Mouse (Mus musculus): Measurements from ENCODE around the gene Cadps.

Gene Cadps

DNA sequence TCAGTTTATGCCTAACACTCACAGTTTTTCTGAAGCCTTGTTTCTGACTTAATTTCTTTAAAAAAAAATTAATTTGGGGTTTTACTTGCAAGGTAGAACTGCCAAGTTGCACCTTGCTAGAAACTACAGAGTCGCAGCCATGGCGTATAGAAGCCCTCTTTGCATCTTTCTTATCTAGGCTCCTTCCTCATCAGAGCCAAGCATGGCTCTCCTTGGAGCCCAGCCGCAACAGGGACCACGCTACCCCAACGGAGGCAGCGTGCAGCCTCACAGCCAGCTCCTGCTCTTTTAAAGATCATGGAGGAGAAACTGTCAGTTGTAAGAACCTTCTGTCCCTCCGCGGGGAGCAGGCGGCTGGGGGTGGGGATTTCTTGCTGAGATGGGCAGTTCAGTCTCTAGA lies 445.0 kb downstream of the Cadps start:
- no peak for DNase-seq

DNA sequence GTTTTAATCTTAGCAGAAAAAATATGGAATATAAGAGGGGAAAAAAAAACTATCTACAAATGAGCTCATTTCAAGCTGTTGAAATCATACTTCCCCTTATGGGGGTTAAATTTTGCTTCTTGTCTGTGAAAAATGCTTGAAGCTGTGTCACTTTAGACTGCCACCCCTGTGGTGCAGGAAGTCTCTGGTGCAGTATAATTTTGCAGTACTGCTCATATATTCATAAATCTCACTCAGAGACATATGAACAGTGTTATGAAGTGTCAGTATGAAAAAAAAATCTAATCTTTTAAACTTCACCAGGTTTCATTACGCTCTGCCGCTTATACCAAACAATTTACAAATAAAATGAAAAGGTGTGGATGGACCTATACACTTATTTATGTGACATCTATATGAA lies 445.6 kb downstream of the Cadps start:
- no peak for DNase-seq

DNA sequence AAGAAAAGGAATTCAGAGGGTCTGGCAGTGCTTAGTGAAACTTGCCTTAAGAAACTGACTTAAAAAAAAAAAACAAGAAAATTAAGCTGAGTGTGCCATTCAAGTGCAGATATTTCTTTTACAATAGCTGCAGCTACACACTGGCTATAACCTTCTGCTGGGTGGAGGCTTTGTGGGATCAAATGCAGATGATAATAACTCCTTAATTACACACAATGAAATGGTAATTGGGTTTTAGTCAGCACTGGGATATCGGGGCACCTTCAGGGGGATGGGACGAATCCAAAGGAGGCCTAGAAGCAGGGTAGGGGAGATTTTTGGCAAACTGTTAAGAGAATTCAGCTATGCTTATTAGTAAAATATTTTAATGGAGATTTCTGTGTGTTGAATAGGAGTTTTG lies 447.4 kb downstream of the Cadps start:
- DNase-seq, result no peak

DNA sequence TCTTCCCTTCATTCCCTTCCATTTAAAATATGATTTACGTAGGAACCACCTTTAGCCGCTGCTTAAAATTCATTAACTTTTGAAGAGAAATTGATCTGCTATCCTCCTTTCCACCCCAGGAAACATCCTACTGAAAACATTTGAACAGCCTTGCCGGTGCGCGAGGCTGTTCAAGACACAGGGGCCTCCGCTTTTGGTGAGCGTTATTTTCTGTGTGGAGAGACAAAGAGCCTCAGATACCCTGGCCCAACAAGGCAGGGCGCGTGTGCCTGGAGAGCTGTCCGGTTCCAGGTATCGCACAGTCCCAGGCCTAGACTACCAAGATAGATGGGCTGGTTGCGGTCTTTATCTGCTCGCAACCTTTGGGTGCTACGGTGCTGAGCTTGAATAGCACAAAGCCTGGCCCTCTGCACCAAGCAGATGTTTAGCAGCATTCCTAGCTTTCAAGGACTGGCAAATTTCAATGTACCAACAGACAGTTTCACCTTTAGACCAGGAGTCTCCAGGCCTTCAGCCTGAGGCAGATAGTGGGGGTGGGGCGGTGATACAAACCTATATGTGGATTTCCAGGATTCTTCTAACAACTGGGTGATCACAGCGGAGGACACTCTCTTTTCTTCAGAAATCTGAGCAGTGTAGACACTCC lies 472.5 kb downstream of the Cadps start:
- no peak for DNase-seq

DNA sequence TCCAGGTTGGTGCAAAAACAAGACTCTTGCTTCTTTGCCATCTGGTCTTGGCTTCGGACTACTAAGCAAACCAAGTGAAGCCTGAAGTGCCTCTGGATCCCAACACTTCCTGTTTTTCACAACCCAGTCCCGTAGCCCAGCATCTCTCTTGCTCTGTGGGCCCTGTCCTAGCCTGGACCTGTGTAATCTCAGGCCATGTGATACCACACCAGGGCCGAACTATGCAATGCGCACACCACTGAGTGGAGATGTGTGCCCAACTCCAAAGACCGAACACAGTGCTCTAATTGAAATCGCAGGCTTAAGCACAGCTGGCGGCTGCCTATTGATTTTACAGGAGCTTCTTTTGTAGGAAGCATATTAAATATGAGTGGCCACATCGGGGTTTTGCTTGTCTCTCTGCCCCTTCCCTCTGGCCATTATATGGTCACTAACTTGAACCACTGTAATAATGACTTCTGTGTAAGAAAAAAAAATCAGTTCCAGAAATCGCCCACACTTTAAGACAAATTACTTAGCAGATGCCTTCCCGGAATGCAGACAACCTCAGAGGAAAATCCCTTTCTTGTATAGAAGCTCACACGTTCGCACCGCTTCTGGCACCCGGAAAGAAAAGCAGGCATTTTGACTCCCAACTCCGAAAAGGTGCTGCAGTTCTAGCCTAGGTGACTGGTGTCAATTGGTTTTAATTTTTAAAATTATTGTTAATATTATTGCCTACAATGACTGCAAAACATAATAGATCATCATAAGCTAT lies 473.4 kb downstream of the Cadps start:
- no peak for DNase-seq

DNA sequence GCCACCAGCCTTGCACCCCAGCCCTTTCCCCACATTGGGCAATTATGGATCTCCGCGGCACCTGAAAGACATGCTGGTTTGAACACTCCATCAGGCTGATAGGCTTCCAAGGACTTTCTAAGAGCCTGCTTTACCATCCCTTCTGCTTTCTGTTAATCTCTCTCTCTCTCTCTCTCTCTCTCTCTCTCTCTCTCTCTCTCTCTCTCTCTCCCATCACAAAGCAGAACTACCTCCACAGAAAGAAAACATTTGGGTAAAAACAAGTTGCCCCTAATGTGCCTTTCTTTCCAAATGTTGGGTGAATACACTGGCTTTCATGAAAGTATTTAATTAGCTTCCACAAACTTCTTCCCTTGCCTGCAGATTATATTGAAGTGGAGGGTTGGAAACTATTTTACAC lies 474.8 kb downstream of the Cadps start, which contains the start of gene Fezf2:
Fezf2 (minus strand) TSS at position 101 of the 400 bp plus-strand sequence.
- DNase-seq, result no peak

DNA sequence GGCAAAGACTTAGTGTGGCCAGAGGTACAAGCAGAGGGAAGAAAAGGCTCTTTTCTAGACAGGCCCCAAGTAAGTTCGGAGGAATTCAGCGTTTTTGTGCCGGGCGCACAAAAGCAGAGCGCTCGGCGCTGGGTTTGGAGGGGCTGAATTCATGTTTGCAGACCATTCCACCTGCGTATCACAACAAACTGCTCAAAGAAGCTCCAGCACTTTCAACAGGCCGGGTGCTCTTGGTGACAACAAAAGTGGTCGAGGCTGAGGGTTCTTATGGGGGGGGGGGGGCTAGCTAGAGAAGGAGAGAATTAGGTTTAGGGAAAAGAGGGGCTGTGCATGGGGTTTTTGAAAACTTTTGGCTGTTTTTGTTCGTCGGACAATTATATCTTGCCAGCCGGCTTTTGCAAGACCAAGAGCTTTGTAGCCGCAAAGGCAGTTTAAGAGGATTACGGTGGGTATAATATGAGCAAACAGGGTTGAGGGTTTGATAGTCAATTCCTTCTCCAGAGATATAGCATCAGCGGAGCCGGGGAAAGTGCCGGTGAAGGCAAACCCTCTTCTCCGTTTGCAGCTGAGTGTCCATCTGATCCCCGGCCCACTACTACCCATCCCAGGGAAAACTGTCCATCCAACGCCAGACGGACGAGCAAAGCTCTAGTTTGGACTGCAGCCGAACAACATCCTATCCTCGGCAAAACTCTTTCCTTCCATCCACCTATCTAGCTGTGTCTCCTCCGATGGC lies 475.8 kb downstream of the Cadps start:
- no peak for DNase-seq

DNA sequence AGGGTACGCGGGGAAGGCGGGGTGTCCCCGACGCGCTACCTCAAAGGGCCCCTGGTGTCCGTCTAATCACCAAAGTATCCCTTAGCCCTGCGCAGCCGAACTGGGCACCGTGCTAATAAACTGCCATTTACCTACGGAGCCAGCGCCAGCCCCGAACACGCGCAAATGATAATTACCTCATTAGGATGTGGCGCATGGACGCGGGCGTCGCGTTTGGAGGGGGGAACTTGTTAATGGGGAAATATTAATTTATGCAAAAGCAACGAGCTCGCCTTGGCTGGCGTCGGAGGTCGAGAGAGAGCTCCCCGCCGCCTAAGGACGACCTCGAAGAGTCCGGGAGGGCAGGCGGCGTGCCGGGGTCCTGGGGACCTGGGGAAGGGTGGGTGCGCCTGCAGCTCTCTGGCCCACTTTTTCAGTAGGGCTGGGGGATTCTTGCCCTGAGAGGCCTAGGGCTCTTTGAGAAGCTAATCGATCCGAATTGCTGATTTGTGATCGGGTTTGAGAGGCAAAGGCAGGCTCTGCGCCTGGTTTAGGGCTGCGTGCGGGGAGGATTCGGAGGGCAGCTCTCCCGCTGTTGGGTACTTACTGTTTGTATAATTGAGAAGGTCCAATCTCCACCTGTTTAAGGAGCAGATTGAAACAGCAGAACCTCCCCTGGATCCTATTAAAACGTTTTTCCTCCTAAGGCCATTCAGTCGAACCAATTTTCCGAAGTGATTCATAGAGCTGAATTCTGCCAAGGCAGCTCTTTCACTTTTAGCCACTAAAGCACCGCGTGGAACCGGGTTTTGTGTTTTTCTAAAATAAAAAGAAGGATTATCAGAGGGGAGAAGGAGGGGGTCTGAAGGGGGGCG lies 476.6 kb downstream of the Cadps start:
- DNase-seq, result no peak

DNA sequence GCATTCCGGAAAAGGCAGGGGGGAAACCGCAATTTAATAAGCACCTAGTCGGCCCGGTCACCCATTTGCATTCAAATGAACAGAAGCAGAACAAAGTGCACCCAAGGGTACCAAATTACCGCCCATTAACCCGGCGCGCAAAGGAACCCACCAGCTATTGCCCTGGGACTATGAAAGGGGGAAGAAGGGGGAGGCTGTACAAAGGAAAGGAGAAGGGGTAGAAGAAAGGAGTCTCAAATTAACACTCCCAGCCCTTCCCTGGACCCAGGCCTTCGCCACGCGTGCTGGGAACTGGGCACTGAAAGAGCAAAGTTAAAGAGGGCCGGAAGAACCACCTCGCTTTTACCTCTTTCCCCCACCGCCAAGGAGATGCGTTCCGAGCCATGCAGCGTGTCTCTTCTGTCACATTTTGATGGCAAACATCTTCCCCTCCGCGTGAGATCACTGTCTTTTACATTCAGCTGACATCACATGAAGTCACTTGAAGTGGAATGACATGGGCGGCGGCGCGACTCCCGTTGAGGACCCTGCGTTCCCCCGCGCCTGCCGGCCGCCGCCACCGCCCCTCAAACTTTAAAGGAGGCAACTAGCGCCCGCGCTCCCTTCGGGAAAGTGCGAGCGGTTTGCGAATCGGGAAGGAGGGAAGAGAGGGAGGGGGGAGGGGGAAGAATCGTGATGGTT lies 477.5 kb downstream of the Cadps start:
- DNase-seq, result no peak

DNA sequence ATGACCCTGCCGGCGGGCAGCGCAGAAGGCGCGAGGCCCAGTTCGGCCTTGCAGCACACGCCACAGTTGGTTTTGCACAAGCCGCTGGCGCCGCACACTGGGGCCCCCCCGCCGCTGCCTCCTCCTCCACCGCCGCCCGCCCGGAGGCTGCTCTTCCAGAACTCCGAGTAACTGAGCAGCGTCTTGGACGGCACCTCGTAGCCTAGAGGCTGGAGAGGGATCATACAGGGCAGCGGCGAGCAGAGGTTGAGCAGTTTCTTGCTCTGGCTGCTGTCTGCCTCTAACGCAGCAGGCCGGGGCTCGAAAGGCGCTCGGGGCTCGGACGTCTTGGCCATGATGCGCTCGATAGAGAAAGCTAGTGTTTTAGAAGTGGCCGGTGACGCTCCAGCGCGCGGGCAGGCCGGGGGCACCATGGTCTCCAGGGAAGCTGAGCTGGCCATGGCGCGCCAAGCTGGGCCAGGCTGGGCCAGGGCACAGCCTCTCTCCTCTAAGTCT lies 478.1 kb downstream of the Cadps start:
- no peak for DNase-seq

DNA sequence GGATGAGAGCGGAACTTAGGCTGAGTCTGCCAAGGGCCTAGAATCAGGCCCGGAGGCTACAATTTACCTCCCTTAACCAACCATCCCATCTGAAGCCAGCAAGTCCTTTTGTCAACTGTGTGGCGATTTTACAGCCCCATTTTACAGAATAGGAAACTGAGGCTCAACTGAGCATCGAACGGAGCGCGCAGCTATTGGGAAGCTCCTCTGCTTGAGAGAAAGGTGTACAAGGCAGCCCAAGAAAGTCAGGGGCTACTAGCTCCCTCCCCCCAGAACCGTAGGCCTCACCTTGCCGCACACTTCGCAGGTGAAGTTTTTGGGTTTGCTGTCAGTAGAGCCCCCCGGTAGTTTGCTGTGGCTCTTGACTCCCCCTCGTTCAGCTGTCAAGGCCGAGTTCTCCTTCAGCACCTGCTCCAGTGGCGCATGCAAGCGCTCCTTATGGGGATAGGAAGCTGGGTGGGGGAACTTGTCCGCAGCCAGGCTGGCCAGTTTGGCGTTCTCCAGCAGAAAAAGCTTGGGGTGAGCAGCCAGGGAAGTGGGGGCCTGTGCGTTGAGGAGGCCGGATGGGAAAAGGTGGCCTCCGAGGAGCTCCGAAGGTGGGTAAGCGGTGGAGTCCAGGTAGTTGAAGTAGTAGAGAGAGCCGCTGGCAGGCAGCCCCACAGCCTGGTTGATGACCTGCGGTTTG lies 478.7 kb downstream of the Cadps start:
- DNase-seq, result no peak

DNA sequence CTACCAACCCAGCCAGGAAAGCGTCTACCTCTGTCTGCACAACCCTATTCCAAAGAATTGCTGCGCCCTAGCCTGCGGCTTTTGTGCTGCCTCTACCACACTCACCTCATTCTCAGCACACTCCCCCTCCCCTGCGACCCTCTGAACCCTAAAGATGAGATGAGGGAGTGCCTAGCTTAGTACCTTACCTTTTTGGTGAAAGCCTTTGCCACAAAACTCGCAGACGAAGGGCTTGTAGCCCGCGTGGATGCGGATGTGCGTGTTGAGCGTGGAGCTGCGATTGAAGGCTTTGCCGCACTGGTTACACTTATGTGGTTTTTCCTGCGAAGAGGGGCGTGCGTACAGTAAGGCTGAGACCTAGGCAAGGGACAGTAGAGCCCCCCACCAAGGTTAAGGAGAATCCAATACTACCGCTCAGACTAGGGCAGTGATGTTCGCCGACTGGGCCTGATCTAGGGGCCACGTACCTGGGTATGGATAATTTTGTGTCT lies 479.4 kb downstream of the Cadps start:
- DNase-seq, result no peak

DNA sequence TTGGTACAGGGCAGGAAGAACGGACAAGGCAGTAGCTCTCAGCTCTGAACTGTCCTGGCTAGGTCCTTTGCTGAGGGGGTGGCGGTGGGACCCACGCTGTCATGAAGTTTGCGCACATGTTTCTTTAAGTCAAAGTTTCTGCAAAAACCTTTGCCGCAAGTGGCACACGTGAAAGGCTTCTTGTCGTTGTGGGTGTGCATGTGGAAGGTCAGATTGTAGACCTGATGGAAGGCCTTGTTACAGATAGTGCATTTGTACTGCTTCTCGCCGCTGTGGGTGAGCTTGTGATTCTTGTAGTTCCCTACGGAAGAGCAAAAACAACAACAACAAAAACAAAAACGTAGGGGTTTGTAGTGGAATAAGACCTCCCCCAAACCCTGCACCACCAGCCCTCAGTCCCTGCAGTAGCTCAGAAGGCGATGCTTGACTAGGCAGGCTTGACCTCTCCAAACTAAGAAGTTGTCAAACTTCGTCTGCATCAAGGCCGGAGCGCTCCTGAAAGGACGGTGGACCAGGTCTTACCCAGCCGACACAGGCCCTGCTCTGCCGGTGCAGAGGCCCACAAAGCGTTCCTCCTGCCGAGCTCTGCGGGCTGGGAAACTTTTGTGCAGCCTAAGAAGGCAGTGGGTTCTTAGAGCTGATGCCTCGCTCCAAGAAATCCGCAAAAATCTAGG lies 480.3 kb downstream of the Cadps start:
- DNase-seq, result no peak

DNA sequence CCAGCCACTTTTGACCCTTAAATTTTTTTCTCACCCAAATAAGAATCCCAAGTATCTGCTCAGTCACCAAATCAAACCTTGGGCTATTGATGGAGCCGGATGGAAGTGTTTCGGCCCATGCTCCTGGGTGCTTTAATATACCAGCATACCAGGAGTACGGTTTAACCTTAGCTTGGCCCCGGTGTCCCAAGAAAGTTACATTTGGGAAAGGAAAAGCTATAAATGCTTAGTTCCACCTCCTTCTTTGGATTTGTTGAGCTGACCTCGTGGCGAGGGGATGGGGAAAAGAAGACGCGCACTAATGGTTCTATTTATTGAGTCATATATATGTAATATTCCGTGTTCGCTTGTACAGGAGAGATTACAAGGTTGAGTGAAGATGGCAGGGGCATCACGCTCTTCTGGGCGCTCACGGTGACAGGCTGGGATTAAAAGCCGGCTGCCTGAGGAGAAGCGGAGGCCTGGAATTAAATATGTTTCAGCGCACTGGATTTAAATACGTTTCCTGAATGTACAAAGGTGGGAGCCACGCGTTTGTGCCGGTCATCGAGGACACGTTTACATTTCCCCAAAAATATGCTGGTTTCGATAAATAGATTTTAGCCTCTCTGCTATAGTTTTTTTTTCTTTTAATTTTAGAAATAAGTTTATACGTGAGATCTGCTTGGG lies 481.0 kb downstream of the Cadps start:
- DNase-seq, result no peak

DNA sequence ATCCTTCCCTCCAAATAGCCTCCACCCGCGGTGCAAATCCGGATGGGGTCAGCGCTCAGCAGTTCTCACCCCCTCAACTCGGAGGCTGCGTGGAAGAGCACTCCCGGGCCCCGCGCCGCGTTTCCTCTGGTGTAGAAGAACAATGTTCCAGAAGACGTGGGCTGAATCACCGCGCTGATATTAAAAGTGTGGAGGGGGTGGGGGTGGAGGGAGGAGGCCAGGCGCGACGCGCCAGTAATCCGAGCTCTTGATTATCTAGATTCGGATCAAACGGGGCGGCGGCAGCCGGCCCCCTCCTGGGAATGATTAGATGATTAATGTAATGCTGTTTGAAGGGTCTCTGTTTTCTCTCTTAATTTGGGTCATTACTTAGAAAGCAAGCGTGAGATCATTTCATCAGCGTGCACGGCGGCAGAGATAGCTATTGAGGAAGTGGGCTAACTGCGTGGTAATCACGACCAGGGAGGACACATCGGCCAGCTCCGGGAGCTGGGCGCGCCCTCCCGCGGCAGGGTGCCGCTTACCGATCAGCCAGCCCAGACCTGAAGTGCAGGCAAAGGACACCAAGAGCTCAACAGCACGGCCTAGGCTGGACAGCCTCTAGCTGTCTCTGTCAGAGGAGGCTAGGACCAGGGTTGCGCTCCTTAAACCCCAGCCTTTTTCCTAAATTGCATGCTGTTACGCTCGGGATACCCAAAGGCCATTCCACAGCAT lies 481.6 kb downstream of the Cadps start:
- DNase-seq, result no peak

DNA sequence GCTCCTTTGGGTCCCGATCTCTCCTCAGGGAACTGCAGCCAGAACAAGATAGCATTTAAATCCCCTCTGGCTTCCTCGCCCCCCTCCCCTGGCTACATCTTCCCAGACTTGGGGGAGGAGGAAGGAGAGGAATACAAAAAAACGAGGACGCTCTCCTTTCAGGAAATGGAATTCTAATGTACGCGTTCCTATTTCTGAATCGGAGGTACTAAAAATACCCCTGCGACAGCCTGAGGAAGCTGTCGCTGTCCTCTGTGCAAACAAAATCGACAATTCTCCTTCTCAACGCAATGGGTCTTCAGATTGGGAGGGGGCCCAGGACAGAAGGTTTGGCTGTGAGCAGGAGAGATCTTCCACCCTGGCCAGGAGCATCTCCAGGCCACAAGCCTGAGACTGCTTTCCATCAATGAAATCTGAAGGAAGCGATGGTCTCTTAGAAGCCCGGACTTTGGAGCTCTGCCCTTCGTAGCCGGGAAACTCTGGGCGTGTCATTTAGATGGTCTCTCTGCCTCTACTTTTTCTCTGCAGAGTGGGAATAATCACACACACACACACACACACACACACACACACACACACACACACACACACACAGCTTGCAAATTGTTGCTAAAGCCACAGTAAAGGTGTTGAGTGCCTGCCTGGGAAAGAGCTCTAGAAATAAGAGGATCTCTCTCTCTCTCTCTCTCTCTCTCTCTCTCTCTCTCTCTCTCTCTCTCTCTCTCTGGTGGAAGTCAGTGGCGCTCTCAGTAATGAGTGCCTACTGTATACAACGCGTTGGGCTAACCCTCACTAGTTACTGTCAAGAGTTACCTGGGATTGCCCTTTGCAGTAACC lies 482.4 kb downstream of the Cadps start:
- no peak for DNase-seq

DNA sequence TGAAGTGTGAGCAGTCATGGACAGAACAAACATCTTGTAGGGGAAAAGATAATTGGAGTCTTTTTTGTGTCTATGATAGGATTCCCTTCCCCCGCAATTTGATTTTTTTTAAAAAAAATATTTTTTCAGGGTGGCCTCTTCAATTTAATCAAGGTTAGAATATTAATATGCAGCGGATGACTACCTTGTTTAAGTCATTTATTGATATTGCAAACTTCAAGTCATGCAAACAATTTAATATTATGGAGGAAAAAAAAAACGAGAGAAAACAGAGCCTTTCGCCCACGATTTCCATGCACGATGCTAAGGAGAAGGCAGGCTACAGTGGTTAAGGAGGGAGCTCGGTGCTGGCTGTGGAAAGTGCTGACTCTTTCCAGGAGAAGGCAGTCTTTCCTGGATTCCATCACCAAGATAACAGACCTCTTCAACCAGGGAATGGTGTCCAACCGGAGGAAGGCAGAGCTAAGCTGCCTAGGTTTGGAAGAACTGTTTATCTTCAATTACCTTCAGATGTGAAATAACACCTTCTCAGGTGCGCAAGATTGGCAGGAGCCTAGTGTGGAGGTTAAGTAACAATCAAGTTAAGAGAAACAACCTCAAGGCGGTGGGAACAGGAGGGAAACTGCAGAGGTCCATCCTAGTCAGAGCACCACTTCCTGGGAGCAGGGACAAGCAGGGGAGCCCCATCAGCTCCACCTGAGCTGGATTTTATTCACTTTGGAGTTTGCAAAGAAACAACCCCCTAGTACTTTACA lies 483.9 kb downstream of the Cadps start:
- DNase-seq, result no peak
